Mouse (Mus musculus): ENCODE results near the gene Gsta3. TPM values are rescaled to one million over a fixed set of nuclear protein-coding genes. Genes with fewer than 3 reads are reported as not detected.
A peak's percentile ranks its signal among the peaks of the same experiment; 100 is the strongest.
"Not testable (repeated sequence)": the region's sequence is repeated elsewhere in the genome, so short reads cannot be mapped to it uniquely, and the experiment has no call there.

Gene Gsta3
- total RNA-seq, 2 experiments from 2014 or later: 0.61 TPM; not detected in 1

DNA sequence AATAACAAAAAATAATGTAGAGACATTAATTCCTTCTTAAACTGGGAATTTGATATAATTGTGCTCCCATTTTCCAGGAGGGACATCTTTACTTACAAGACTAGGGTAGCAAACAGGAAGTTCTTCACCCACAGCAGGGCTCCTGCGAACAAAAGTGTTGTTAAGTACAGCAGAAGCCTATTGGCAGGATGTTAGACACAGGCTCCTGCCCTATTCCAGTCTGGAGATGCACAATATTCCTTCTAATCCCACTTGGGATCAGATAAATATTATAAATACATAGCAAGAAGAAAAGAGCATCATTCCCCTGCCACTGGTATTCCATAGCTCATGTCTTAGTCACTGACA lies 12.9 kb downstream of the Gsta3 start:
- no peak for DNase-seq

DNA sequence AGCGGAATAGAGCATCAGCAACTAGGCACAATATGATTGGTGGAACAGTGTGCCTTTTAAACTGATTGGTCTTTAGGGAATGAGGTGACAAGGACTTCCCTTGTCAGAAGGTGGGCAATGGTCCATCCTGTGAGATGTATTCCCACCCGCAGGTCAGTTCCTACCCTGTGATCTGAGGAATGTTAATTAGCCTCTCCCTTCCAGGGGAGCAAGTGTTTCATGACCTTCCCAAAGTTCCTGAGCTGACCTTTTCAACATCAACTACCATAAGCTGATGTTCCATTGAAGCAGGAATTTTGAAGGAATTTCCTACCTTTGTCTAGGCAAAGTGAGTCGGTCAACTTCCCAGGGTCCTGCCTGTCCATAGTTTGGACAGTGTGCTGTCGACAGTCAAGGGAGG lies 13.5 kb downstream of the Gsta3 start:
- DNase-seq: no peak

GRCm38 (mm10) chr1:21255625-21256345 lies 15.4 kb downstream of the Gsta3 start:
- no peak for DNase-seq

GRCm38 (mm10) chr1:21256391-21256790 lies 16.0 kb downstream of the Gsta3 start:
- DNase-seq: no peak

DNA sequence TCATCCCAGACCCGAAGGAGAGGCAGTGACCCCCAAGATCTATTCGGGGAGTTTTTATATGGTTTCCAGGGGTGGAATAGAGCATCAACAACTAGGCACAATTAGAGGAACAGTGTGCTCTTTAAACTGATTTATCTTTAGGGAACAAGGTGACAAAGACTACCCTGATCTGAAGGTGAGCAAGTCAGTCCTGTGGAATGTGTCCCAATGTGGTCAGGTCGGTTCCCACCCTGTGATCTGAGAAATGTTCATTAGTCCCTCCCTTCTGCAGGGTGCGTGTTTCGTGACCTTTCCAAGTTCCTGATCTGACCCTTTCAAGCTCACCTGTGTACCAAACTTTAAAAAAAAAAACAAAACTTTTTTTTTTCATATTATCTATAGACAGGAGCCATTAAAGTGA lies 16.5 kb downstream of the Gsta3 start:
- no peak for DNase-seq

GRCm38 (mm10) chr1:21259981-21260380 lies 19.6 kb downstream of the Gsta3 start:
- not testable (repeated sequence) for DNase-seq

DNA sequence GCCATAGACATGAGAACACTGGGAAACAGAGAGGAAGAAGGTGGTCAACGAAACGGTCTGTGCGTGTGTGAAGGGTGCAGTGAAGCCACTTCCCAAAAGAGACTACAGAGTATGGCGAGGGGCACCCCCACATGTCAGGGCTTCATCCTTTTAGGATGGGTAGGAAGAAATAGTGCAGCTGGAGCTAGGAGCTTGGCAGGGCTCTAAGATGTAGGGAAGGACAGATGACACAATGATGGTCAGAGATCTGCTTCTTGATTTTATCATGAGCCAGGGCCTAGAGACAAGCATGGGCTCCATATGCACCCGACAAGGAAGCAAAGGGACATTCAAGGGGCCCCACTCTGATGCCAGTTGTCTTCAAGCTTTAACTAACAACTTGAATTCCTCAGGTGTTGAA lies 22.0 kb downstream of the Gsta3 start:
- DNase-seq: no peak

GRCm38 (mm10) chr1:21263986-21264385 lies 23.6 kb downstream of the Gsta3 start:
- no peak for DNase-seq

GRCm38 (mm10) chr1:21264747-21265146 lies 24.4 kb downstream of the Gsta3 start:
- DNase-seq: no peak

GRCm38 (mm10) chr1:21266766-21267165 lies 26.4 kb downstream of the Gsta3 start:
- no peak for DNase-seq

DNA sequence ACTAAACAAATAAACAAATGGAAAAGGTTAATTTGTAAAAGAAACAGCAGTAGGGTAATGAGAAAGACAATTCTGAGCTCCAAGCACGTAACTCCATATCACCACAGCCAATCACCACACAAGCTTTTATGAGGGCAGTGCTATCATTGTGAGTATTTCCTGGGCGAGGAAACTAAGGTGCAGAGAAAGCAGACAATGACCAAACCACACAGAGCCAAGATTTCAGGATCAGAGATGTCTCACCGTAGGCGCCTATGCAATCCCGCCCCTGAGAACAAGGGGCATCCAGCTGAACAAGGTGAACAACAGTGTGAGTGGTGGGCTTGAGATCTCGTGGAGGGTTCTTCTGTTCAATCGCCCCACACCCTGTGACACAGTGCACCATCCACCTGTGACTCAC lies 27.1 kb downstream of the Gsta3 start:
- DNase-seq: not testable (repeated sequence)

DNA sequence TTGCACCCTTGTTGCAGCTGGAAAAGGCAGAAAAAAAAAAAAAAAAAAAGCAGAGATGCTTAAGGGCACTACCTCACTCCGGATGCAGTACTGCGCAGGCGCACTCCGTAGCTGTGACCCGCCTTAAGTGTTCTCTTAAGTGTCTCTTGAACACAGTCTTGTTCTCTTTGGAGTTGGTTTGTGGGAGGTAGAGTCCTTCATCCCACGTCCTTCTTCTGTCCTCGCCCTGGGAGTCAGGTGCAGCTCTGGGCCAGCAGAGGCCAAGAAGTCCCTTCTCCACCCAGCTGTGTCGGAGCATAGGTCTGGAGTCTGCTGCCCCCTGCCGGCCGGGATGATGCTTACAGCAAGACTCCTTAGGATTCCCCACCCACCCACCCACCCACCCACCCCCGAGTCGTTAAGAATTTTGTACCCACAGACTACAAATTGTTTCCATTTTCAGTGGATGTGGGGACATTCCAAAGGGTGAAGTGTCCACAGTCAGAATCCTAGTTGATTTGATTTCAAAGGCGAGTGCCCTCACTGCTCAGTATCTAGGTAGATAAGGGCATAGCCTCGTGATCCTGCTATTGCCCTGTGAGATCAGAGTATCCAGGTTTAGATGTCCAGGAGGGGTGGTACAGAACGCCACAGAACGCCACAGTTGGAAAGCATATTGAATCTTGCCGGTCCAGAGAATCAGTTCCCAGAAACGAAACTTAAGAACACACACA lies 31.1 kb downstream of the Gsta3 start:
- peak; percentile 85 for DNase-seq

DNA sequence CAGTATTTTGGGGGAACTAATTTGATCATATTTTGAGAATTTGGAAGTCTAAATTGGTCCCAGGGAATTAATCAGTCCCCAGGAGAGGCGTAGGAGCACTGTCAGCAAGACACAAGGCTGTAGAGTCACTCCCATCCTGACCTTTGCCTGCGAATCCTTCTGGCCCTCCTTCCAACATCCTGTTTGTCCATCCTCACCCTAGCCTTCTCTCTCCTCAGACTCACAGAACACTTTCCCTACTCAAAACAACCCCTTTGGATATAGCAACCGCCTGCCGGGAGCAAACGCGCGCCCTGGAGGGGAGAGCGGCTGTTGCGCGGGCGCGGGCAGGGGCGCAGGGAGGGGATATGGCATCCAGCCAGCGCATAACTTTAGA lies 31.7 kb downstream of the Gsta3 start:
- peak; percentile 22 for DNase-seq

DNA sequence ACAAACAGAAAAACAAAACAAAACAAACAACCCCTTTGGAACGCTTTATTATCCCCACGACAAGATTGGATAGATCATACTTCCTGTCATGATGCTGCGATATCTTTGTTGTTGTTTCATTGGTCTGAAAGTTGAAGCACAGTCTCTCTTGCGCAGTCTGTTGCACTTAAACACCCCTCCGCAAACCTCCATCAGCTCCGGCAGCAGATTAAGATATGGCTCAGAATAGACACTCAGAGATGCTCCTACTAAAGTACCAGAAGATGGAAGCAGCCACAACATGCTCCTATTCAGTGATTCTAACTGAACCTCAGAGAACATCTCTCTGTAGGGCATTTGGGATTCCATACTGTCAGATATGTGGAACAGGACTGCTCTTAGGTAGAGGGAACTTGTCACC lies 32.7 kb downstream of the Gsta3 start:
- no peak for DNase-seq

DNA sequence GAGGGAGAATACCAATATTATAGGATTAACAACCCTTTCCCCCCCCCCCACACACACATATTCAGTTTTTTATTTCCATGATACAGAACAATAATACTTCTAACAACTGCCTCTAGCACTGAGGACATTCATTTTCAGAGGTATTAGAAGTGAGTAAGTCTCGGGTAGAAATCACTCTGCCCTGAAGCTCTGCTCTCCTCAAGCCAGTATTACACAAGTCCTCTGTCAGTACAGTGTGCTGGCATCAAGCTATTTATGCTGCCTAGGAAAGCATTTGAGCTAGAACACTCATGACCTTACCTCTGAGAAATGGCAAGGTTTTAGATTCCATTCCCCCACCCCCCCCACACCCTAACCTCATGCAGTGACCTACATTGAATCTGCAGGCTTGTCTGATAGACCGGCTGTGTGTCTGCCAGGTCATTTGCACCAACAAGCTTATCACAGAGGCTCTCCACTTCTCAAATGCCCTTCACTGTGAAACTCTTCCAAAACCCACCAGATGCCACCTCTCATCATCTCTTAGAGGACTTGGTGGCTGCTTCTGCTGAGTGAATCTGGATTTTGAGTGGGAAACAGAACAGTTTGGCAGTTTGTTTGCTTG lies 34.1 kb downstream of the Gsta3 start:
- no peak for DNase-seq

GRCm38 (mm10) chr1:21275366-21275765 lies 35.0 kb downstream of the Gsta3 start:
- not testable (repeated sequence) for DNase-seq

- DNase-seq: not testable (repeated sequence)
These were observed 35.8 kb downstream of the Gsta3 start for GRCm38 (mm10) chr1:21276158-21276557.

GRCm38 (mm10) chr1:21280306-21280705 lies 39.9 kb downstream of the Gsta3 start:
- DNase-seq: no peak

GRCm38 (mm10) chr1:21284644-21285043 lies 44.3 kb downstream of the Gsta3 start:
- not testable (repeated sequence) for DNase-seq

DNA sequence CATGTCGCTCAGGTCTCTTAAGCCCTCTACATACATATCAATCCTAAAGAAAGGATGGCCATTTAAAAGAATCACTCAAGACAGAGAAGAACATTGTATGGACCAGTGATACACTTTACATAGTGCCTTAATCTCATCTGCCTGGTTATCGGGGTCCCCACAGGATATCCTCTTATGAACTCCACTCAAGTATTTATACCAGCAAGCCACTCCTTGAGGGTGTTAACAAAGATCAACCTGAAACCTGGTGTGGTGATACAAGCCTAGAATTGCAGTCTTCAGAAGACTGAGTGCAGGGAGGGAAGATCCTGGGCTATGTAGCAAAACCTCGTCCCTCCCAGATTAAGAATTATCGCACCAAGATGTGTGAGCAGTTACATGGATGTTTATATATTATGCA lies 51.0 kb downstream of the Gsta3 start:
- no peak for DNase-seq

DNA sequence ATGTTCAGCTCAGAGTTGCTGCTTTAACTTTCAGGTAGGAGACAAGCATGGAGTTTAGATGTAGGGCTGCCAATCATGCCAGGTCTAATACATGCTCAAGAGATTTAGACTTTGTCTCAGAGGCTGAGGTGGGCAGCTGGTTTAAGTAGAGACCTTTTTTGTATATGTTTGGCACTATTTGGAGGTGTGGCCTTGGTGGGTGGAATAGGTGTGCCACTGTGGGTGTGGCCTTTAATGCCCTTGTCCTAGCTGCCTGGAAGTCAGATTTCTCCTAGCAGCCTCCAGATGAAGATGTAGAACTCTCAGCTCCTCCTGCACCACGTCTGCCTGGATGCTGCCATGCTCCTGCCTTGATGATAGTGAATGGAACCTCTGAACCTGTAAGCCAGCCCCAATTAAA lies 52.2 kb downstream of the Gsta3 start:
- DNase-seq: no peak

- no peak for DNase-seq
These were observed 55.8 kb downstream of the Gsta3 start for GRCm38 (mm10) chr1:21296169-21296568.

- DNase-seq: no peak
These were observed 57.7 kb downstream of the Gsta3 start for GRCm38 (mm10) chr1:21298114-21298513.

DNA sequence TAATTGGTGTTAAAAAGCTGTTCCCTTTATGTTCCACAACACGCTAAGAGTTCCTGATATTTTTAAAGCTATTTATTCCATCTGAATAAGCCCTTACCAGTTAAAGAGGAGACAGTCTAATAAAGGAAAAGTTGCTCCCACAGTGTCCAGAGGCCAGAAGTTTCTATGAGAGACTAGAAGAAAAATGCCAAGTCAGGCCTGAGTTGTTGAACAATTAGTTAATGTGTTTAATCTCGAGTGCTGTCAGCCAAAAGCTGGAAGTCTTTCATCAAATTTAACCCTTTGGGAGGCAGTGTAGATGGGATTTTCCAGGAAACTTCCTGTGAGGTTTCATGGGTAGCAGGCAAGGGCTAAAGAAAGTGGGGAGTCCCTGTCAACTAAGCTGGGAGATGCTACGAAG lies 59.4 kb downstream of the Gsta3 start:
- no peak for DNase-seq
